27 mouse cellular contexts compared by ENCODE assay signal in genomic region chr2:143712901-143713300, GRCm38 (mm10).
DNase-seq lines count a peak whose midpoint lies in the region; ATAC-seq and TF ChIP-seq lines count a peak whose summit lies in the region.
"Had no signal": no experiment of that assay in that cellular context is flagged by ENCODE, and none has a peak within 500 bp of the region (broad histone marks: within the 10 kb centered on the region; RNA-seq: fewer than 3 reads in every experiment).

No protein-coding gene starts in this region.

- H3K36me3 ChIP-seq in hindbrain, embryonic 13.5 days = no peaks in the 10 kb centered on the region
- no peaks in the 10 kb centered on the region for H3K36me3 ChIP-seq in hindbrain, embryonic 16.5 days (ENCODE audit: control insufficient read depth, insufficient read depth, low read length)
- no peaks in the 10 kb centered on the region for H3K36me3 ChIP-seq in ES-E14 (ENCODE audit: control insufficient read depth, insufficient read depth, low read length, poor library complexity, severe bottlenecking)
- H3K36me3 ChIP-seq: embryonic facial prominence, embryonic 12.5 days; embryonic facial prominence, embryonic 15.5 days; heart, embryonic 10.5 days; heart, embryonic 13.5 days had no signal

- H3K27me3 ChIP-seq in hindbrain, embryonic 13.5 days = no peaks in the 10 kb centered on the region
- H3K27me3 ChIP-seq in hindbrain, embryonic 16.5 days (replicated peaks; ENCODE audit: control insufficient read depth, insufficient read depth, low read length) = no peaks in the 10 kb centered on the region
- H3K27me3 ChIP-seq: embryonic facial prominence, embryonic 12.5 days; embryonic facial prominence, embryonic 15.5 days; heart, embryonic 13.5 days had no signal

- DNase-seq in ES-E14 (ENCODE audit: low read depth, low spot score) = no peak
- DNase-seq in R1 (ENCODE audit: low read depth, low spot score) = peak; percentile 18
- no peak for DNase-seq in layer of hippocampus, adult 9-11 months
- DNase-seq in adrenal gland, postnatal 25 days = no peak
- DNase-seq: adrenal gland, adult 2 months; adrenal gland, postnatal 14 days; cerebellum, adult 2 months; cerebellum, adult 9-11 months; cerebellum, postnatal 25 days; forebrain, postnatal 0 days; gastrocnemius, postnatal 10 days; gastrocnemius, postnatal 36 days; heart, adult 2 months; heart, postnatal 14 days; heart, postnatal 4 days; kidney, adult 18-20 months had no signal

- peaks cover 12% of the 10 kb centered on the region; the same call in 1 of the 2 replicates for H3K4me1 ChIP-seq in hindbrain, embryonic 13.5 days (replicated peaks)
- no peaks in the 10 kb centered on the region for H3K4me1 ChIP-seq in hindbrain, embryonic 16.5 days (ENCODE audit: control insufficient read depth, insufficient read depth, low read depth, low read length)
- H3K4me1 ChIP-seq in ES-E14 (ENCODE audit: control insufficient read depth in 2 of 2, insufficient read depth in 2 of 2, low read length in 2 of 2, poor library complexity in 1 of 2) = 0 out of 4 replicates have a peak, but pooled peaks cover 0 to 2% of the 10 kb centered on the region in 2 experiments
- H3K4me1 ChIP-seq: embryonic facial prominence, embryonic 12.5 days; embryonic facial prominence, embryonic 15.5 days; heart, embryonic 10.5 days; heart, embryonic 13.5 days had no signal

- no peak overlapping the region for H3K4me3 ChIP-seq in hindbrain, embryonic 13.5 days
- H3K4me3 ChIP-seq in hindbrain, embryonic 16.5 days (ENCODE audit: low read length) = no peak overlapping the region
- H3K4me3 ChIP-seq in ES-E14 (ENCODE audit: insufficient read depth in 1 of 2, low read depth in 1 of 2, low read length in 2 of 2, poor library complexity in 1 of 2, severe bottlenecking in 1 of 2) = no peak overlapping the region
- H3K4me3 ChIP-seq: embryonic facial prominence, embryonic 12.5 days; embryonic facial prominence, embryonic 15.5 days; heart, adult 2 months; heart, embryonic 10.5 days; heart, embryonic 13.5 days had no signal

- 0 out of 2 replicates have a peak, but pooled peaks have one; percentile 18 for ATAC-seq in hindbrain, embryonic 13.5 days (ENCODE audit: low FRiP score)
- ATAC-seq in hindbrain, embryonic 16.5 days = no peak
- ATAC-seq: CD4-positive, CD25-positive, alpha-beta regulatory T cell, adult 4 months; forebrain, embryonic 14.5 days; forebrain, postnatal 0 days; hindbrain, postnatal 0 days; inflammation-experienced regulatory T-cells, adult 6 months; intestine, embryonic 16.5 days had no signal

- no peak overlapping the region for H3K4me2 ChIP-seq in hindbrain, embryonic 13.5 days
- no peak overlapping the region for H3K4me2 ChIP-seq in hindbrain, embryonic 16.5 days (ENCODE audit: low read length)
- H3K4me2 ChIP-seq: embryonic facial prominence, embryonic 12.5 days; embryonic facial prominence, embryonic 15.5 days; heart, embryonic 13.5 days had no signal

- no peak overlapping the region for H3K9ac ChIP-seq in hindbrain, embryonic 13.5 days
- no peak overlapping the region for H3K9ac ChIP-seq in hindbrain, embryonic 16.5 days (ENCODE audit: low read depth, low read length)
- no peak overlapping the region for H3K9ac ChIP-seq in ES-E14 (ENCODE audit: insufficient read depth, low read depth, low read length, poor library complexity, severe bottlenecking)
- H3K9ac ChIP-seq: embryonic facial prominence, embryonic 12.5 days; embryonic facial prominence, embryonic 15.5 days; forebrain, postnatal 0 days; heart, embryonic 13.5 days had no signal

- WGBS in hindbrain, embryonic 13.5 days = 54% methylated on average over 3 of the region's 3 CpGs
- 49% methylated on average over 3 of the region's 3 CpGs for WGBS in hindbrain, embryonic 16.5 days

- no peak overlapping the region for H3K27ac ChIP-seq in hindbrain, embryonic 13.5 days
- H3K27ac ChIP-seq in hindbrain, embryonic 16.5 days (ENCODE audit: low read depth, low read length) = no peak overlapping the region
- no peak overlapping the region for H3K27ac ChIP-seq in ES-E14 (ENCODE audit: insufficient read depth, low read depth, low read length, poor library complexity, severe bottlenecking)
- H3K27ac ChIP-seq: embryonic facial prominence, embryonic 12.5 days; embryonic facial prominence, embryonic 15.5 days; heart, adult 2 months; heart, embryonic 10.5 days; heart, embryonic 13.5 days; hindbrain, postnatal 0 days had no signal

- H3K9me3 ChIP-seq in hindbrain, embryonic 13.5 days = no peaks in the 10 kb centered on the region
- H3K9me3 ChIP-seq in hindbrain, embryonic 16.5 days (ENCODE audit: control insufficient read depth, low read length) = no peaks in the 10 kb centered on the region; the same call in 1 of the 2 replicates
- no peaks in the 10 kb centered on the region for H3K9me3 ChIP-seq in ES-E14 (ENCODE audit: control insufficient read depth, insufficient read depth, low read depth, low read length)
- H3K9me3 ChIP-seq: embryonic facial prominence, embryonic 12.5 days; embryonic facial prominence, embryonic 15.5 days; heart, embryonic 10.5 days; heart, embryonic 13.5 days had no signal

- in situ Hi-C loops in ES-E14 (cut with MboI; ENCODE audit: low sequenced_read_pairs in 2 of 2, unreplicated experiment in 2 of 2) = no loop called here

TF ChIP-seq in ES-E14, 5 proteins besides CTCF, POLR2A, EP300 and RAD21:
- no peak for TF ChIP-seq ZNF384 (IDR thresholded peaks at IDR 0.05; ENCODE audit: low read depth, low read length)
- no peak for TF ChIP-seq HCFC1 (IDR thresholded peaks at IDR 0.05; ENCODE audit: borderline replicate concordance, insufficient read depth, low read length)
- 0 out of 2 replicates have a peak, but pooled peaks have one; percentile 17 for TF ChIP-seq MAFK (IDR thresholded peaks at IDR 0.05; ENCODE audit: insufficient read depth, low read depth, low read length)
- TF ChIP-seq ZC3H11A (IDR thresholded peaks at IDR 0.05; ENCODE audit: borderline replicate concordance, low read depth, low read length) = no peak
